Comparison of ENCODE assay signal across 8 mouse cellular contexts in genomic region chr6:37805896-37806295, GRCm38 (mm10).
DNase-seq lines count a peak whose midpoint lies in the region; ATAC-seq and TF ChIP-seq lines count a peak whose summit lies in the region.
"Not testable (repeated sequence)": the region's sequence is repeated elsewhere in the genome, so short reads cannot be mapped to it uniquely, and the experiment has no call there.

No protein-coding gene starts in this region.

- DNase-seq in ES-E14 (ENCODE audit: low read depth, low spot score): not testable (repeated sequence)
- peak; percentile 7 for DNase-seq in MN1 (ENCODE audit: low spot score)
- DNase-seq in cerebellum, adult 9-10 months: peak; percentile 1
- DNase-seq in mesoderm, embryonic 11.5 days (ENCODE audit: low read depth, low spot score): peak; percentile 6
- DNase-seq in spleen, adult 12 weeks (ENCODE audit: low spot score): peak; percentile 22

- H3ac ChIP-seq in C2C12 (ENCODE audit: control insufficient read depth, insufficient read length, low read depth): not testable (repeated sequence)

- not testable (repeated sequence) for TF ChIP-seq CTCF in C2C12 (IDR thresholded peaks at IDR 0.05; ENCODE audit: control insufficient read depth, insufficient read depth, insufficient read length)

- H3K79me3 ChIP-seq in C2C12 (ENCODE audit: low read depth): not testable (repeated sequence)

- not testable (repeated sequence) for H3K4me1 ChIP-seq in ES-E14 (ENCODE audit: control insufficient read depth in 2 of 2, insufficient read depth in 2 of 2, low read length in 2 of 2, poor library complexity in 1 of 2)

- ATAC-seq in erythroid progenitor cell, adult 5-6 weeks (replicated peaks; ENCODE audit: low FRiP score, poor library complexity, severe bottlenecking): peak; percentile 75
- ATAC-seq in megakaryocyte, adult 5-6 weeks (ENCODE audit: poor library complexity, severe bottlenecking): peak; percentile 51

- not testable (repeated sequence) for H3K27me3 ChIP-seq in C2C12 (ENCODE audit: control insufficient read depth, insufficient read depth, insufficient read length)

- not testable (repeated sequence) for H3K9me3 ChIP-seq in ES-E14 (ENCODE audit: control insufficient read depth, insufficient read depth, low read depth, low read length)

- peak overlapping the region; percentile 92; the same call in 1 of the 2 replicates for H3K27ac ChIP-seq in ES-E14 (ENCODE audit: insufficient read depth, low read depth, low read length, poor library complexity, severe bottlenecking)

- H3K4me3 ChIP-seq in C2C12 (ENCODE audit: insufficient read depth, poor library complexity, severe bottlenecking): peak overlapping the region; percentile 32
- H3K4me3 ChIP-seq in ES-E14 (ENCODE audit: insufficient read depth in 1 of 2, low read depth in 1 of 2, low read length in 2 of 2, poor library complexity in 1 of 2, severe bottlenecking in 1 of 2): peak overlapping the region; percentile 76 to 81

- not testable (repeated sequence) for H3K36me3 ChIP-seq in C2C12 (ENCODE audit: control insufficient read depth, insufficient read depth); ES-E14 (ENCODE audit: control insufficient read depth, insufficient read depth, low read length, poor library complexity, severe bottlenecking)

- in situ Hi-C loops in ES-E14 (cut with MboI; ENCODE audit: low sequenced_read_pairs in 2 of 2, unreplicated experiment in 2 of 2): not testable (repeated sequence)

- H3K79me2 ChIP-seq in C2C12 (ENCODE audit: control insufficient read depth, insufficient read depth): not testable (repeated sequence)

- peak overlapping the region; percentile 90 for H3K9ac ChIP-seq in ES-E14 (ENCODE audit: insufficient read depth, low read depth, low read length, poor library complexity, severe bottlenecking)
